12 mouse cellular contexts compared by ENCODE assay signal in genomic region chr5:59700009-59700408, GRCm38 (mm10).
DNase-seq lines count a peak whose midpoint lies in the region; TF ChIP-seq lines count a peak whose summit lies in the region.
"Had no signal": no experiment of that assay in that cellular context is flagged by ENCODE, and none has a peak within 500 bp of the region (broad histone marks: within the 10 kb centered on the region; RNA-seq: fewer than 3 reads in every experiment).

No protein-coding gene starts in this region.

- no peak for TF ChIP-seq CTCF in brain, embryonic 14.5 days (IDR thresholded peaks at IDR 0.05; ENCODE audit: borderline replicate concordance, extremely low read depth, insufficient read depth, insufficient read length)

- intact Hi-C loops in left cerebral cortex, postnatal 4 days (cut with DNase I), result no loop called here
- intact Hi-C loops in left cerebral cortex, postnatal 10 days (cut with DNase I), result no loop called here

- DNase-seq in cerebellum, postnatal 10 days, result peak; percentile 60 to 75
- DNase-seq in cerebellum, adult 9-10 months, result no peak
- peak; percentile 12 for DNase-seq in left cerebral cortex, postnatal 4 days
- DNase-seq in left cerebral cortex, postnatal 10 days (ENCODE audit: extremely low spot score in 1 of 2, low spot score in 2 of 2), result no peak
- DNase-seq in brain, embryonic 14.5 days (ENCODE audit: low read depth), result peak; percentile 31
- DNase-seq in fat pad, adult 2 months (ENCODE audit: extremely low read depth, low read depth, low spot score), result peak; percentile 81
- DNase-seq in spleen, postnatal 14 days (ENCODE audit: low spot score in 2 of 2), result no peak
- DNase-seq: cerebellum, adult 18-20 months; gastrocnemius, postnatal 10 days; heart, adult 2 months; heart, postnatal 14 days; kidney, adult 2 months had no signal

- no peak for TF ChIP-seq POLR2A in brain, embryonic 14.5 days (IDR thresholded peaks at IDR 0.05; ENCODE audit: borderline replicate concordance, extremely low read depth, insufficient read depth, insufficient read length, poor library complexity, severe bottlenecking)

Comparison
In these comparisons a context has a peak if more than half of its experiments do, and no peak if none do; other contexts are left out.
1. DNase-seq: peak in cerebellum, postnatal 10 days (2 of 2), left cerebral cortex, postnatal 4 days (single experiment), brain, embryonic 14.5 days (single experiment) and fat pad, adult 2 months (single experiment); none in cerebellum, adult 9-10 months (single experiment), left cerebral cortex, postnatal 10 days (0 of 2) and spleen, postnatal 14 days (0 of 2).